In genomic region chr2:25252331-25252730, GRCm38 (mm10) we compare ENCODE assay signal across 12 mouse cellular contexts. TPM values are rescaled to one million over a fixed set of nuclear protein-coding genes. Genes with fewer than 3 reads are reported as not detected.
DNase-seq lines count a peak whose midpoint lies in the region; TF ChIP-seq lines count a peak whose summit lies in the region.
"Had no signal": no experiment of that assay in that cellular context is flagged by ENCODE, and none has a peak within 500 bp of the region (broad histone marks: within the 10 kb centered on the region; RNA-seq: fewer than 3 reads in every experiment).

No protein-coding gene starts in this region.

- H3K27ac ChIP-seq in liver, adult 2 months (replicated peaks; ENCODE audit: insufficient read depth, low read depth, low read length) = no peak overlapping the region

- peaks cover 9% of the 10 kb centered on the region for H3K4me1 ChIP-seq in liver, adult 2 months (ENCODE audit: control insufficient read depth, insufficient read depth, low read length)

- H3K27me3 ChIP-seq in liver, adult 2 months (ENCODE audit: control insufficient read depth, insufficient read depth, low read length) = no peaks in the 10 kb centered on the region
- no peaks in the 10 kb centered on the region for H3K27me3 ChIP-seq in C2C12 (ENCODE audit: control insufficient read depth, insufficient read depth, insufficient read length)

- H3ac ChIP-seq in C2C12 (ENCODE audit: control insufficient read depth, insufficient read length, low read depth) = no peak overlapping the region

- peak; percentile 33 to 48 for DNase-seq in cerebellum, postnatal 10 days
- no peak for DNase-seq in cerebellum, adult 9-10 months
- peak; percentile 19 for DNase-seq in liver, adult 2 months (ENCODE audit: extremely low read depth, low read depth, low spot score)
- DNase-seq in liver = no peak
- DNase-seq in kidney, postnatal 4 days = peak; percentile 40 to 50
- DNase-seq in urinary bladder, adult 18-20 months (ENCODE audit: low spot score in 2 of 2) = no peak
- DNase-seq in urinary bladder, postnatal 36 days (ENCODE audit: low spot score in 2 of 2) = no peak

- no peak overlapping the region for H3K9ac ChIP-seq in liver, adult 2 months (ENCODE audit: low read depth, low read length)

- peaks cover 18% of the 10 kb centered on the region for H3K79me3 ChIP-seq in C2C12 (ENCODE audit: low read depth)

- H3K79me2 ChIP-seq in liver, adult 2 months (ENCODE audit: control insufficient read depth, insufficient read depth, low read length) = peaks cover 2% of the 10 kb centered on the region; the same call in 1 of the 2 replicates
- H3K79me2 ChIP-seq in C2C12 (ENCODE audit: control insufficient read depth, insufficient read depth) = peaks cover 31% of the 10 kb centered on the region

- H3K36me3 ChIP-seq in liver, adult 2 months (ENCODE audit: control insufficient read depth, insufficient read depth, low read length) = peaks cover 5% of the 10 kb centered on the region
- H3K36me3 ChIP-seq in C2C12 (ENCODE audit: control insufficient read depth, insufficient read depth) = peaks cover 47% of the 10 kb centered on the region

- no peak for TF ChIP-seq POLR2A in liver, adult 2 months (IDR thresholded peaks at IDR 0.05; ENCODE audit: extremely low read depth, insufficient read depth, low read length)

- 79% methylated on average over 1 of the region's 1 CpGs for WGBS in liver, adult 2 months

- peak; percentile 36; the same call in 1 of the 2 replicates for TF ChIP-seq CTCF in liver, adult 2 months (IDR thresholded peaks at IDR 0.05; ENCODE audit: low read depth, low read length)
- TF ChIP-seq CTCF in C2C12 (IDR thresholded peaks at IDR 0.05; ENCODE audit: control insufficient read depth, insufficient read depth, insufficient read length) = peak; percentile 3

- no peak overlapping the region for H3K4me3 ChIP-seq in liver, adult 2 months (ENCODE audit: insufficient read depth, low read depth, low read length)
- no peak overlapping the region for H3K4me3 ChIP-seq in C2C12 (ENCODE audit: insufficient read depth, poor library complexity, severe bottlenecking)

TF ChIP-seq in C2C12, 6 proteins besides CTCF, POLR2A, EP300 and RAD21:
- no peak for TF ChIP-seq MYOG (IDR thresholded peaks at IDR 0.05; ENCODE audit: control insufficient read depth, extremely low read depth, insufficient read length)
- TF ChIP-seq MAX (IDR thresholded peaks at IDR 0.05) = no peak
- TF ChIP-seq USF1 (IDR thresholded peaks at IDR 0.05; ENCODE audit: low read depth) = no peak
- TF ChIP-seq CEBPB (IDR thresholded peaks at IDR 0.05; ENCODE audit: low read depth) = no peak
- TF ChIP-seq MYOD1 (IDR thresholded peaks at IDR 0.05; ENCODE audit: control insufficient read depth, insufficient read length, low read depth) = no peak
- no peak for TF ChIP-seq FOSL1 (IDR thresholded peaks at IDR 0.05; ENCODE audit: insufficient read depth, low read length, poor library complexity, severe bottlenecking)

RNA-seq across cellular contexts. Expression of gene Tmem203, which starts 2.9 kb away (rescaled TPM):
- 13.8 and 14.5 TPM in 2 replicates for total RNA-seq in liver, adult 2 months (2014; rRNA removed)
- polyA plus RNA-seq in liver, adult 2 months (2012; rRNA removed) = 38.5 and 43.7 TPM in 2 replicates
- polyA plus RNA-seq in C2C12 (2012; fragmentation: generic; extraction: Trizol) = 28.5 TPM

RNA-seq across cellular contexts. Expression of gene AL732309.1, which starts 5.7 kb away (rescaled TPM):
- 2.2 and 3.4 TPM in 2 replicates for total RNA-seq in liver, adult 2 months (2014; rRNA removed)
- 4.0 and 7.3 TPM in 2 replicates for polyA plus RNA-seq in liver, adult 2 months (2012; rRNA removed)
- 3.9 TPM for polyA plus RNA-seq in C2C12 (2012; fragmentation: generic; extraction: Trizol)

RNA-seq across cellular contexts. Expression of gene Cysrt1, which starts 10.1 kb away (rescaled TPM):
- not detected in 2 replicates for total RNA-seq in liver, adult 2 months (2014; rRNA removed)
- polyA plus RNA-seq in liver, adult 2 months (2012; rRNA removed) = 0.17 TPM in 1 of 2 replicates, not detected in the other
- 0.25 TPM for polyA plus RNA-seq in C2C12 (2012; fragmentation: generic; extraction: Trizol)
- total RNA-seq: gastrocnemius, adult 8-10 months; layer of hippocampus, postnatal 14 days had no signal
- polyA plus RNA-seq: heart, embryonic 16.5 days; liver, embryonic 16.5 days had no signal

RNA-seq across cellular contexts. Expression of gene Tprn, which starts 10.1 kb away (rescaled TPM):
- 0.55 and 2.6 TPM in 2 replicates for total RNA-seq in liver, adult 2 months (2014; rRNA removed)
- 4.2 and 4.3 TPM in 2 replicates for polyA plus RNA-seq in liver, adult 2 months (2012; rRNA removed)
- 7.4 TPM for polyA plus RNA-seq in C2C12 (2012; fragmentation: generic; extraction: Trizol)

RNA-seq across cellular contexts. Expression of gene Rnf208, which starts 10.3 kb away (rescaled TPM):
- total RNA-seq in liver, adult 2 months (2014; rRNA removed) = not detected in 2 replicates
- 0.27 and 0.48 TPM in 2 replicates for polyA plus RNA-seq in liver, adult 2 months (2012; rRNA removed)
- 0.22 TPM for polyA plus RNA-seq in C2C12 (2012; fragmentation: generic; extraction: Trizol)

Comparison
In these comparisons a context has a peak if more than half of its experiments do, and no peak if none do; other contexts are left out.
1. DNase-seq: peak in cerebellum, postnatal 10 days (2 of 2), liver, adult 2 months (single experiment) and kidney, postnatal 4 days (2 of 2); none in cerebellum, adult 9-10 months (single experiment), liver (single experiment), urinary bladder, adult 18-20 months (0 of 2) and urinary bladder, postnatal 36 days (0 of 2).